Mouse (Mus musculus) liver, postnatal 0 days (tissue): ENCODE results near the gene Map7.

Source experiments
- CTCF ChIP-seq: sonication (generic); IDR thresholded peaks from 2 replicates; pipeline ENCODE4 v1.5.1; 2016; ENCODE audit warnings: antibody characterized with exemption, low read depth
- EP300 ChIP-seq: IDR thresholded peaks from 2 replicates; pipeline ENCODE4 v1.6.1; 2016; ENCODE audit warnings: antibody characterized with exemption, low read depth, mild to moderate bottlenecking

GRCm38 (mm10) chr10:20121981-20122380 is 26.3 kb upstream of the Map7 start:
- TF ChIP-seq CTCF: no peak
- TF ChIP-seq EP300: no peak
